Mouse (Mus musculus) MEL (cell line): Measurements from ENCODE around the gene Cntf.

ENCODE experiments used
- BHLHE40 ChIP-seq: IDR thresholded peaks from 2 replicates; pipeline ENCODE4 v1.6.1; 2012; ENCODE audit warnings: low read depth, mild to moderate bottlenecking, inconsistent platforms, low read length, improper control_type of control experiment, borderline replicate concordance
- E2F4 ChIP-seq: IDR thresholded peaks from 2 replicates; pipeline ENCODE4 v1.6.1; 2011; ENCODE audit warnings: low read depth, low read length, improper control_type of control experiment, borderline replicate concordance
- EP300 ChIP-seq, 2 experiments: IDR thresholded peaks; 2 replicates each; pipeline ENCODE4 v1.6.1; 2011; ENCODE audit warnings: improper control_type of control experiment in 2 of 2, low read length in 2 of 2, low read depth in 1 of 2, mild to moderate bottlenecking in 1 of 2
- USF2 ChIP-seq, 2 experiments: IDR thresholded peaks; 2 replicates each; pipeline ENCODE4 v1.6.1; 2011 to 2012; ENCODE audit warnings: improper control_type of control experiment in 2 of 2, low read length in 2 of 2, borderline replicate concordance in 1 of 2, inconsistent platforms in 1 of 2, low read depth in 1 of 2, mild to moderate bottlenecking in 1 of 2; ENCODE audit not compliant: insufficient read depth in 1 of 2

DNA sequence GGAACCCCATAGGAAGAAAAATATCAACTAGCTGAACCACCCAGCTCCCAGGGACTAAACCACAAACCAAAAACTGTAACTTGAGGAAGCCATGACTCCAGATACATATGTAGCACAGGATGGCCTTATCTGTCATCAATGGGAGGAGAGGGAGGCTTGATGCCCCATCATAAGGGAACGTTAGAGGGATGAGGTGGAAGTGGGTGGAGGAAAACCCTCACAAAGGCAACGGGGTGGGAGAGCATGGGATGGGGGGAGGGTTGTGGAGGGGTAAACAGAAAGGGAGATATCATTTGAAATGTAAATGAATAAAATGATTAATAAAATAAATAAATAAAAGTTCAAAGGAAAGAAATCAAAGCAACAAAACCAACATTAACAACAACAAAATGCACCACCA lies 45.0 kb downstream of the Cntf start:
- TF ChIP-seq EP300 (IDR thresholded peaks at IDR 0.05; ENCODE audit: low read depth in 1 of 2, low read length in 2 of 2) (no peak), BHLHE40 (no peak), USF2 (IDR thresholded peaks at IDR 0.05; ENCODE audit: borderline replicate concordance in 1 of 2, insufficient read depth in 1 of 2, low read depth in 1 of 2, low read length in 2 of 2) (no peak), E2F4 (no peak)
